Mouse (Mus musculus) limb, embryonic 14.5 days (tissue): ENCODE measurements around the gene Gm11634. TPM values are rescaled to one million over a fixed set of nuclear protein-coding genes. Genes with fewer than 3 reads are reported as not detected.
"Not testable (repeated sequence)": the region's sequence is repeated elsewhere in the genome, so short reads cannot be mapped to it uniquely, and the experiment has no call there.

Source experiments
- ATAC-seq: fragments of 200-750 bp; cut with Nextera tagmentation; 2 replicates; pipeline ENCODE4 v1.8.0; 2017; ENCODE audit warnings: low read depth, moderate number of reproducible peaks, moderate TSS enrichment; ENCODE audit not compliant: low FRiP score
- DNase-seq: peaks from one replicate; pipeline ENCODE4 v3.0.0-alpha.2; 2015; ENCODE audit warnings: low spot score
- H3K27ac ChIP-seq: fragments of 300-500 bp; sonication (generic); replicated peaks from 2 replicates; pipeline ENCODE4 v1.5.1; 2014; ENCODE audit warnings: low read depth, mild to moderate bottlenecking, low read length, moderate library complexity, mixed read lengths
- H3K27me3 ChIP-seq: fragments of 300-500 bp; sonication (generic); 2 replicates; pipeline ENCODE4 v1.6.1; 2014; ENCODE audit warnings: low read length, mixed read lengths; ENCODE audit not compliant: control insufficient read depth, insufficient read depth
- H3K36me3 ChIP-seq: fragments of 300-500 bp; sonication (generic); 2 replicates; pipeline ENCODE4 v1.6.1; 2014; ENCODE audit warnings: mild to moderate bottlenecking, low read length, moderate library complexity, mixed read lengths; ENCODE audit not compliant: control insufficient read depth, insufficient read depth
- H3K4me1 ChIP-seq: fragments of 300-500 bp; sonication (generic); 2 replicates; pipeline ENCODE4 v1.6.1; 2014; ENCODE audit warnings: antibody characterized with exemption, low read length, mixed read lengths; ENCODE audit not compliant: control insufficient read depth, insufficient read depth
- H3K4me2 ChIP-seq: fragments of 300-500 bp; sonication (generic); replicated peaks from 2 replicates; pipeline ENCODE4 v1.6.1; 2014; ENCODE audit warnings: low read depth, mild to moderate bottlenecking, low read length, moderate library complexity; ENCODE audit not compliant: severe bottlenecking
- H3K4me3 ChIP-seq: fragments of 300-500 bp; sonication (generic); replicated peaks from 2 replicates; pipeline ENCODE4 v1.5.1; 2014; ENCODE audit warnings: low read length
- H3K9ac ChIP-seq: fragments of 300-500 bp; sonication (generic); 2 replicates; pipeline ENCODE4 v1.6.1; 2014; ENCODE audit warnings: mild to moderate bottlenecking, low read depth, low read length, moderate library complexity; ENCODE audit not compliant: severe bottlenecking
- H3K9me3 ChIP-seq: fragments of 300-500 bp; sonication (generic); 2 replicates; pipeline ENCODE4 v1.6.1; 2016; ENCODE audit warnings: low read length; ENCODE audit not compliant: control insufficient read depth
- POLR2A ChIP-seq: fragments of 200-500 bp; IDR thresholded peaks from 2 replicates; pipeline ENCODE4 v1.8.0; 2012; ENCODE audit warnings: inconsistent platforms, mild to moderate bottlenecking, moderate library complexity, borderline replicate concordance; ENCODE audit not compliant: insufficient read depth, insufficient read length; ENCODE audit errors: extremely low read depth
- WGBS: fragments of 180-500 bp; shearing (Covaris S2); extraction: QIAGEN DNeasy Blood & Tissue Kit; methylation state at CpG from one replicate; pipeline ENCODE4 v1.1.7; 2014; 5-methylcytosine and 5-hydroxymethylcytosine counted together
- polyA plus RNA-seq, 2 experiments: library from polyadenylated mRNA; depleted of rRNA in 1 of 2; stranded (reverse) in 1 of 2; unstranded in 1 of 2; fragments of >200 nt; fragmentation: Nextera tagmentation in 1 of 2; extraction: Ambion mirVana in 1 of 2; gene quantifications; 2 replicates each; pipeline versions ENCODE4 v1.2.1 to v1.2.3; 2012 to 2014

Gene Gm11634
- polyA plus RNA-seq, 2 experiments, result not detected

GRCm38 (mm10) chr11:101635660-101636059 lies 36.6 kb upstream of the Gm11634 start:
- H3K4me3 ChIP-seq, result no peak overlapping the region
- ATAC-seq (no peak), DNase-seq (no peak)
- H3K36me3 ChIP-seq, result peaks cover 34% of the 10 kb centered on the region
- H3K4me1 ChIP-seq, result no peaks in the 10 kb centered on the region
- no peaks in the 10 kb centered on the region for H3K27me3 ChIP-seq
- H3K9me3 ChIP-seq, result no peaks in the 10 kb centered on the region
- no peak overlapping the region for H3K27ac ChIP-seq
- H3K4me2 ChIP-seq, result no peak overlapping the region
- TF ChIP-seq POLR2A, result no peak
- H3K9ac ChIP-seq, result no peak overlapping the region
- 82% methylated on average over 10 of the region's 10 CpGs for WGBS

GRCm38 (mm10) chr11:101628733-101629417 lies 29.8 kb upstream of the Gm11634 start:
- peak overlapping the region; percentile 98; the same call in 1 of the 2 replicates for H3K27ac ChIP-seq
- H3K36me3 ChIP-seq, result peaks cover 16% of the 10 kb centered on the region; the same call in 1 of the 2 replicates
- not testable (repeated sequence) for DNase-seq, H3K9me3 ChIP-seq, ATAC-seq, H3K4me1 ChIP-seq, H3K27me3 ChIP-seq
- WGBS, result 70% methylated on average over 4 of the region's 5 CpGs
- H3K4me2 ChIP-seq, result peak overlapping the region; percentile 70
- H3K9ac ChIP-seq, result peak overlapping the region; percentile 72; the same call in 1 of the 2 replicates
- H3K4me3 ChIP-seq, result peak overlapping the region; percentile 56

GRCm38 (mm10) chr11:101627857-101628559 lies 29.0 kb upstream of the Gm11634 start:
- H3K4me1 ChIP-seq, result no peaks in the 10 kb centered on the region
- H3K4me3 ChIP-seq, result peak overlapping the region; percentile 56
- H3K36me3 ChIP-seq, result peaks cover 10% of the 10 kb centered on the region; the same call in 1 of the 2 replicates
- peak overlapping the region; percentile 70 for H3K4me2 ChIP-seq
- peak; percentile 96 for DNase-seq
- peak; percentile 44 for ATAC-seq
- H3K9me3 ChIP-seq, result no peaks in the 10 kb centered on the region
- TF ChIP-seq POLR2A, result peak; percentile 56; the same call in 1 of the 2 replicates
- 1% methylated on average over 33 of the region's 33 CpGs for WGBS
- H3K27ac ChIP-seq, result peak overlapping the region; percentile 98
- no peaks in the 10 kb centered on the region for H3K27me3 ChIP-seq
- H3K9ac ChIP-seq, result peak overlapping the region; percentile 72

- peak; percentile 90 for DNase-seq
Measured at GRCm38 (mm10) chr11:101626995-101627856, 28.2 kb upstream of the Gm11634 start, which contains the start of gene Rdm1. Gene Rdm1 (plus strand): TSS chr11:101627195.

GRCm38 (mm10) chr11:101626649-101626994 lies 27.6 kb upstream of the Gm11634 start:
- no peaks in the 10 kb centered on the region for H3K4me1 ChIP-seq
- peak overlapping the region; percentile 56 for H3K4me3 ChIP-seq
- peaks cover 4% of the 10 kb centered on the region; the same call in 1 of the 2 replicates for H3K36me3 ChIP-seq
- H3K9me3 ChIP-seq, result no peaks in the 10 kb centered on the region
- peak overlapping the region; percentile 66 for H3K9ac ChIP-seq
- peak; percentile 6; the same call in 1 of the 2 replicates for ATAC-seq
- no peak for DNase-seq
- no peak for TF ChIP-seq POLR2A
- no peaks in the 10 kb centered on the region for H3K27me3 ChIP-seq
- H3K27ac ChIP-seq, result peak overlapping the region; percentile 99
- WGBS, result 5% methylated on average over 8 of the region's 8 CpGs
- peak overlapping the region; percentile 70 for H3K4me2 ChIP-seq

More at GRCm38 (mm10) chr11:101626995-101627856, 28.2 kb upstream of the Gm11634 start, which contains the start of gene Rdm1:
- no peaks in the 10 kb centered on the region for H3K27me3 ChIP-seq
- no peaks in the 10 kb centered on the region for H3K4me1 ChIP-seq
- H3K4me3 ChIP-seq, result peak within 1 kb of the TSS; percentile 56
- peak; percentile 91 for ATAC-seq
- TF ChIP-seq POLR2A, result peak; percentile 63; the same call in 1 of the 2 replicates
- peaks cover 7% of the 10 kb centered on the region; the same call in 1 of the 2 replicates for H3K36me3 ChIP-seq
- H3K9me3 ChIP-seq, result no peaks in the 10 kb centered on the region
- peak within 1 kb of the TSS; percentile 70 for H3K4me2 ChIP-seq
- peak within 1 kb of the TSS; percentile 72 for H3K9ac ChIP-seq
- WGBS, result under 1% methylated on average over 33 of the region's 34 CpGs
- H3K27ac ChIP-seq, result peak within 1 kb of the TSS; percentile 99

GRCm38 (mm10) chr11:101620022-101620655 lies 21.1 kb upstream of the Gm11634 start:
- H3K27me3 ChIP-seq, DNase-seq, H3K27ac ChIP-seq, H3K4me3 ChIP-seq, H3K4me2 ChIP-seq, H3K9me3 ChIP-seq, ATAC-seq, H3K36me3 ChIP-seq, H3K9ac ChIP-seq: not testable (repeated sequence)
- 79% methylated on average over 10 of the region's 11 CpGs for WGBS
- H3K4me1 ChIP-seq, result peaks cover 13% of the 10 kb centered on the region; the same call in 1 of the 2 replicates
